Mouse (Mus musculus): ENCODE results near the gene Zfp677. TPM values are rescaled to one million over a fixed set of nuclear protein-coding genes. Genes with fewer than 3 reads are reported as not detected.

Zfp677 gene
- 3.3 to 5.0 TPM (median 3.9 TPM) in 4 replicates for total RNA-seq (2023)

GRCm38 (mm10) chr17:21383391-21384056 is at the start of gene Zfp677:
Zfp677 (plus strand) TSS chr17:21383748.

GRCm38 (mm10) chr17:21422664-21423599 is 39.4 kb downstream of the Zfp677 start, which contains the start of gene Zfp54:
Zfp54 (plus strand) TSS chr17:21423227.

Other genes with a start within 250 kb of the Zfp677 start
- not detected in 4 replicates for gene Vmn1r234, start 157.7 kb upstream of the Zfp677 start, total RNA-seq (2023)
- gene Vmn1r235, start 127.3 kb upstream of the Zfp677 start, total RNA-seq (2023), result not detected in 4 replicates
- gene Vmn1r236, start 100.8 kb upstream of the Zfp677 start, total RNA-seq (2023), result not detected in 4 replicates
- not detected in 4 replicates for gene Vmn1r237, start 71.9 kb upstream of the Zfp677 start, total RNA-seq (2023)
- 1.1 to 2.0 TPM (median 1.4 TPM) in 4 replicates for gene Zfp54, start 39.5 kb downstream of the Zfp677 start, total RNA-seq (2023)
- gene Zfp51, start 66.6 kb downstream of the Zfp677 start, total RNA-seq (2023), result 11.0 to 14.5 TPM (median 13.0 TPM) in 4 replicates
- 6.3 to 8.8 TPM (median 7.2 TPM) in 4 replicates for gene Zfp53, start 105.2 kb downstream of the Zfp677 start, total RNA-seq (2023)
- gene Zfp52, start 151.8 kb downstream of the Zfp677 start, total RNA-seq (2023), result 10.9 to 15.6 TPM (median 12.8 TPM) in 4 replicates
- gene Zfp948, start 183.3 kb downstream of the Zfp677 start, total RNA-seq (2023), result 1.0 to 1.8 TPM (median 1.5 TPM) in 4 replicates

Measured in B cell, adult 62 days (primary cell).